Mouse (Mus musculus): ENCODE measurements around the gene Gar1. TPM values are rescaled to one million over a fixed set of nuclear protein-coding genes. Genes with fewer than 3 reads are reported as not detected.
A peak's percentile ranks its signal among the peaks of the same experiment; 100 is the strongest.

Gar1 gene
- total and polyA plus RNA-seq, 3 experiments, result 87.1 to 473 (median 461) TPM

DNA sequence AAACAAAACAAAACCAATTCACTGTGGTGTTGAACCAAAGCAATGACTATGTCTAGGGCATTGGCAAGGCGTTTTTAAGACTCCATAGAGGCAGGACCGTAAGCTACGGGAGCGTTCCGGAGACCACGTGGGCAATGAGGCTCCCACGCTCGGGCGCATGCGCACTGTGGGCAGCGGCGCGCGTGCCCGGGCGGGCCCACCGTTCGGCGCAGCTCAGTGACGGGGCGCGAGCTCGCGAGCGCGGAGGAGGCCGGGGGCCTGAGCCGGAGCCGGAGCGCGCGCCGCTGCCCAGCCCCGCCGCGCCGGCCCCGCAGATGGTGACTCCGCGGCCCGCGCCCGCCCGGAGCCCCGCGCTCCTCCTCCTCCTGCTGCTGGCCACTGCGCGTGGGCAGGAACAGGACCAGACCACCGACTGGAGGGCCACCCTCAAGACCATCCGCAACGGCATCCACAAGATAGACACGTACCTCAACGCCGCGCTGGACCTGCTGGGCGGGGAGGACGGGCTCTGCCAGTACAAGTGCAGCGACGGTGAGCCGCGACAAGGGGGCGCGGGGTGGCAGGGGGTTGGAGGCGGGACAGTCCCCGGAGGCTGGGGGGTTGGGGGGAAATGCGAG is 47.3 kb upstream of the Gar1 start, which contains the start of gene Pla2g12a:
Gene Pla2g12a (plus strand): TSS at position 202 of the 617 bp plus-strand sequence.
- peak within 1 kb of the TSS; percentile 77 to 89 for H3K4me3 ChIP-seq (ENCODE audit: control insufficient read depth in 1 of 2, insufficient read depth in 1 of 2, low read depth in 2 of 2, low read length in 2 of 2)
- peaks cover 32% of the 10 kb centered on the region for H3K79me2 ChIP-seq (ENCODE audit: control insufficient read depth, insufficient read depth, low read length, poor library complexity)
- H3K27me3 ChIP-seq (ENCODE audit: control insufficient read depth in 1 of 2, insufficient read depth in 2 of 2, low read length in 2 of 2), result no peaks in the 10 kb centered on the region
- DNase-seq (ENCODE audit: low read depth, low spot score), result peak; percentile 92
- H3K4me1 ChIP-seq (ENCODE audit: control insufficient read depth in 1 of 2, insufficient read depth in 2 of 2, low read length in 2 of 2), result peaks cover 11 to 35% of the 10 kb centered on the region in 2 experiments
- peak within 1 kb of the TSS; percentile 53 for H3K27ac ChIP-seq (ENCODE audit: control insufficient read depth, low read depth, low read length)
- peak within 1 kb of the TSS; percentile 91 for H3K9ac ChIP-seq (ENCODE audit: control insufficient read depth, low read depth, low read length, poor library complexity, severe bottlenecking)
- no peak for TF ChIP-seq MAZ (IDR thresholded peaks at IDR 0.05; ENCODE audit: low read depth, low read length)
- TF ChIP-seq RCOR1 (IDR thresholded peaks at IDR 0.05; ENCODE audit: low read depth, low read length), result no peak
- TF ChIP-seq E2F4 (IDR thresholded peaks at IDR 0.05; ENCODE audit: borderline replicate concordance, low read depth, low read length), result no peak
- TF ChIP-seq HCFC1 (IDR thresholded peaks at IDR 0.05; ENCODE audit: low read depth, low read length), result peak; percentile 70
- no peak for TF ChIP-seq ZNF384 (IDR thresholded peaks at IDR 0.05; ENCODE audit: low read depth, low read length)
- peak; percentile 97 for TF ChIP-seq MYC (IDR thresholded peaks at IDR 0.05; ENCODE audit: low read depth, low read length)
- TF ChIP-seq POLR2AphosphoS2 (IDR thresholded peaks at IDR 0.05; ENCODE audit: low read length), result peak; percentile 56; the same call in 1 of the 2 replicates
- TF ChIP-seq BHLHE40 (IDR thresholded peaks at IDR 0.05; ENCODE audit: borderline replicate concordance, low read depth, low read length), result peak; percentile 22; the same call in 1 of the 2 replicates
- TF ChIP-seq USF2 (IDR thresholded peaks at IDR 0.05; ENCODE audit: borderline replicate concordance in 1 of 2, insufficient read depth in 1 of 2, low read depth in 1 of 2, low read length in 2 of 2), result peak; percentile 33 to 78; a peak in 3 of 4 replicates
- no peak; the same call in 1 of the 2 replicates for TF ChIP-seq KAT2A (conservative IDR thresholded peaks at IDR 0.05; ENCODE audit: low read depth, low read length)
- TF ChIP-seq NELFE (IDR thresholded peaks at IDR 0.05; ENCODE audit: low read depth, low read length), result peak; percentile 80
- no peak for TF ChIP-seq MAFK (IDR thresholded peaks at IDR 0.05; ENCODE audit: borderline replicate concordance, low read depth, low read length)
- peak; percentile 75 for TF ChIP-seq SIN3A (IDR thresholded peaks at IDR 0.05; ENCODE audit: low read length)
- peak; percentile 98 for TF ChIP-seq MAX (IDR thresholded peaks at IDR 0.05; ENCODE audit: low read length)
- TF ChIP-seq MEF2A (IDR thresholded peaks at IDR 0.05; ENCODE audit: extremely low read depth, insufficient replicate concordance, low read depth, low read length, poor library complexity, severe bottlenecking), result no peak
- no peak for TF ChIP-seq EP300 (IDR thresholded peaks at IDR 0.05; ENCODE audit: low read depth in 1 of 2, low read length in 2 of 2)
- peak; percentile 97 for TF ChIP-seq USF1 (IDR thresholded peaks at IDR 0.05; ENCODE audit: low read depth, low read length)
- peak; percentile 93 for TF ChIP-seq NRF1 (IDR thresholded peaks at IDR 0.05; ENCODE audit: insufficient read depth, low read depth, low read length, poor library complexity, severe bottlenecking)
- no peak for TF ChIP-seq GABPA (IDR thresholded peaks at IDR 0.05; ENCODE audit: low read depth, low read length)
- TF ChIP-seq UBTF (IDR thresholded peaks at IDR 0.05; ENCODE audit: borderline replicate concordance, insufficient read depth, low read depth, low read length), result 0 out of 2 replicates have a peak, but pooled peaks have one; percentile 29
- peak; percentile 54 for TF ChIP-seq TBP (IDR thresholded peaks at IDR 0.05; ENCODE audit: low read depth, low read length)
- TF ChIP-seq MXI1 (IDR thresholded peaks at IDR 0.05; ENCODE audit: low read depth, low read length), result peak; percentile 95
- TF ChIP-seq POLR2A (IDR thresholded peaks at IDR 0.05; ENCODE audit: control insufficient read depth in 1 of 2, insufficient read depth in 1 of 2, low read depth in 1 of 2, low read length in 2 of 2, poor library complexity in 1 of 2), result peak; percentile 48 to 74
- TF ChIP-seq TCF12 (IDR thresholded peaks at IDR 0.05; ENCODE audit: low read depth, low read length), result 0 out of 2 replicates have a peak, but pooled peaks have one; percentile 24
- TF ChIP-seq ZMIZ1 (IDR thresholded peaks at IDR 0.05; ENCODE audit: low read depth, low read length), result no peak
- peaks cover under 1 to 20% of the 10 kb centered on the region in 2 experiments for H3K36me3 ChIP-seq (ENCODE audit: control insufficient read depth in 1 of 2, insufficient read depth in 2 of 2, low read length in 2 of 2)
- no peaks in the 10 kb centered on the region for H3K9me3 ChIP-seq (replicated peaks; ENCODE audit: insufficient read depth, low read length)

All from MEL (cell line).